Mouse (Mus musculus) adrenal gland, postnatal 14 days (tissue): ENCODE measurements around the gene Ip6k2. TPM values are rescaled to one million over a fixed set of nuclear protein-coding genes. Genes with fewer than 3 reads are reported as not detected.

Source experiments
- DNase-seq: peaks from one replicate; pipeline ENCODE4 v3.0.0; 2021; ENCODE audit warnings: mixed read lengths
- microRNA-seq, 2 experiments: library from miRNA; unstranded; fragments of <30 nt; microRNA quantifications; one replicate each; pipeline ENCODE4 v1.2.0; 2021
- total RNA-seq: library from RNA; stranded (reverse); gene quantifications from 2 replicates; pipeline ENCODE4 v1.2.3, GENCODE M21; 2021

Gene Ip6k2
- total RNA-seq, 1 experiment from 2014 or later = 71.0 TPM

GRCm38 (mm10) chr9:108824144-108824685, 40.6 kb downstream of the Ip6k2 start:
- no peak for DNase-seq

GRCm38 (mm10) chr9:108824755-108825413, 41.3 kb downstream of the Ip6k2 start:
- DNase-seq = peak; percentile 62

- peak; percentile 93 for DNase-seq
Measured at GRCm38 (mm10) chr9:108825820-108826699, 42.5 kb downstream of the Ip6k2 start, which contains the start of gene Celsr3. Celsr3 (plus strand) TSS chr9:108826320.

DNA sequence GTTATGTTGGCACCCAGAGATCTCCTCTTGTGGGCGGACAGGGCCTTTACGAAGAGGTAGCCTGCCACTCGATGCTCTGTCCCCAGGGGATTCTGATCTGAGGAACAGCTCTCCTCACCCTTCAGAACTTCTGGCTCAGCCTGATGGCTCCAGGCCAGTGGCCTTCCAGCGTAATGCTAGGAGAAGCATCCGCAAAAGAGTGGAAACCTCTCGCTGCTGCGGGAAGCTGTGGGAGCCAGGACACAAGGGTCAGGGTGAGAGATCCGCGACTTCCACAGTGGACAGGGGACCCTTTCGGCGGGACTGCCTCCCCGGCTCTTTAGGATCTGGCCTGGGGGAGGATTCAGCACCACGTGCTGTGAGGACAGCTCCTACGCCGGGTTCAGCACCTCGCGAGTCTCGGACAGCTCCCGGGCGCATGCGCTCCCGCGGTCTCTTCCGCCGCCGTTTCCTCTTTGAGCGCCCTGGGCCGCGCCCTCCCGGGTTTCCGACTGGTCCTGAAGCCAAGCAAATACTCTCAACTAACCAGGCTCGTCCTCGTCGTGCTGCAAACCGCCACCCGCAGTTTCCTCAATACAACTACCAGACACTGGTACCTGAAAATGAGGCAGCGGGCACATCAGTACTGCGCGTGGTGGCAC, 43.2 kb downstream of the Ip6k2 start:
- peak; percentile 88 for DNase-seq

- no peak for DNase-seq
Measured at GRCm38 (mm10) chr9:108827454-108827853, 43.9 kb downstream of the Ip6k2 start.

GRCm38 (mm10) chr9:108827906-108828305, 44.3 kb downstream of the Ip6k2 start:
- no peak for DNase-seq

DNA sequence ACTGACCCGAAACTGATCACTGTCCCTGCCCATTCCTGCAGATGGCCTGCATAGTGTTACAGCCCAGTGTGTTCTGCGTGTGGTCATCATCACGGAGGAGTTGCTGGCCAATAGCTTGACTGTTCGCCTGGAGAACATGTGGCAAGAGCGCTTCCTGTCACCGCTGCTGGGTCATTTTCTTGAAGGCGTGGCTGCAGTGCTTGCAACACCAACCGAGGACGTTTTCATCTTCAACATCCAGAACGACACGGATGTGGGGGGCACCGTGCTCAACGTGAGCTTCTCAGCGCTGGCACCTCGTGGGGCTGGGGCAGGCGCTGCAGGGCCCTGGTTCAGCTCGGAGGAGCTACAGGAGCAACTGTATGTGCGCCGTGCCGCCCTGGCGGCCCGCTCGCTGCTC, 48.0 kb downstream of the Ip6k2 start:
- peak; percentile 46 for DNase-seq

DNA sequence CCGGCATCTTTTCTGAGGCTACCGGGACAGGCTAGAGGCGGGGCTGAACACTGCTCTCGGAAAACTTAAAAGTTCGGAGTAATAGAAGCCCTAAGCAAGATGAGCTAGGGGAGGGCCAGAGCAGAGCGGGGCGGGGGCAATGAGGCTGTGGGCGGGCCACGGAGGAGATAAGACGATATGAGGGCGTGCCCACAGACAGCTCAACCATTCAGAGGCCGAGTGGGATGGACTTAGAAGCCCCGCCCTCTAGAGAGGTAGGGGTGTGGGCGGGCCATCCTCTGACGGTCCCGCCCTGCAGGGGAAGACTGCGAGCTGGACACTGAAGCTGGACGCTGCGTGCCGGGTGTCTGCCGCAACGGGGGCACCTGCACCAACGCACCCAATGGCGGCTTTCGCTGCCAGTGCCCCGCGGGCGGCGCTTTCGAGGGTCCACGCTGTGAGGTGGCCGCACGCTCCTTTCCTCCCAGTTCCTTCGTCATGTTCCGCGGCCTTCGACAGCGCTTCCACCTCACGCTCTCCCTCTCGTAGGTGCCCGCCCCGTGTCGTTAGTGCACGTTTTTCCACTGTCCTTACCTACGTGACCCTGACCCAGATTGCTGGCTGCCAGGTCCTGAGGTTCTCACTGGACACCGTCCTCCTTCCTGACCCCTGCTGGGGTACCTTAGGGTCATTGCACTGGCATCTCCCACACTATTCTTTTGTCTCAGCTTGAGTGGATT, 49.0 kb downstream of the Ip6k2 start:
- peak; percentile 95 for DNase-seq

DNA sequence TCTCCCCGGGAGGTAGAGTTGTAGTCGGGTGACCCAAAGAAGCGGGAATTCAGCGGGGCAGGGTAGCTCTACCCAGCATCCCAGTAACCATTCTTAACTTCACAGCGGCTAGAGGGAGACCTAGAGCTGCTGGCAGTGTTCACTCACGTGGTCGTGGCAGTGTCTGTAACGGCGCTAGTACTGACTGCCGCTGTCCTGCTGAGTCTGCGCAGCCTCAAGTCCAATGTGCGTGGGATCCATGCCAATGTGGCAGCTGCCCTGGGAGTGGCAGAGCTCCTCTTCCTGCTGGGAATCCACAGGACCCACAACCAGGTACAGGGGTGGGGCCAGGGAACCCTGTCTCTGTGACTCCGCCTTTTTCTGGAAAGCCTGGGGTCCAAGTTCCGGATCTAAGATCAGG, 59.4 kb downstream of the Ip6k2 start:
- peak; percentile 78 for DNase-seq

GRCm38 (mm10) chr9:108845390-108845789, 61.8 kb downstream of the Ip6k2 start:
- DNase-seq = peak; percentile 46

DNA sequence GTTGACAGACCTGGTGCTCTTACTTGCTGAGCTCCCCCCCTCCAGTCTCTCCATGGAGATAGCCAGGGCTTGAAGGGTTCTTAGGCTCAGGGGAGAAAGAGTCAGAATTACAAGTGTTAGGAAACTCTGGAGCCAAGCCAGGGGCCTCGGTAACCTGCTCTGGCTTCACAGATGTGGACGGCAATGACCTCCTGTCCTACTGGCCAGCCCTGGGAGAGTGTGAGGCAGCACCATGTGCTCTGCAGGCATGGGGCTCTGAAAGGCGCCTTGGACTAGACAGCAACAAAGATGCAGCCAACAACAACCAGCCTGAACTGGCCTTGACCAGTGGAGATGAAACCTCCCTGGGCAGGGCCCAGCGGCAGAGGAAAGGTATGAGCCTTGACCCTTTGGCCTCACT, 63.8 kb downstream of the Ip6k2 start:
- peak; percentile 71 for DNase-seq

- DNase-seq = no peak
Measured at GRCm38 (mm10) chr9:108848419-108848818, 64.8 kb downstream of the Ip6k2 start.

DNA sequence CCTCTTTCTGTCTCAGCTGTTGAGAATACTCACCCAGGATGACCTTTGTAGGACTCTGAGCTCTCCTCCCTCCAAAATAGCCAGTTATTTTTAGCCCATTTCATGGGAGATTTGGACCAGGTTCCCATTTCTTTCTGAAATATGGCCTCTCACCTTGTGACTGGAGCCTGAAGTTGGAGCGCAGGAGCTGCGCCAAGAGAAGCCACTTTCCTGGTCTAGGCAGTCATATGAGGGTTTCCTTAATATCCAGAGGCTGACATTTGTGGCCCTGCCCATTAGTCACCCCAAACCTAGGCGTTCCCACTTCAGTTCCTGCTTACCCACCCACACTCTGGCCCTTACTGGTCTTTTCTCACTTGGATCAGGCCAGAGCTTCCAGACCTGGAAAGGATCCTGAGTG, 69.4 kb downstream of the Ip6k2 start, which contains the start of gene Slc26a6:
TSS of gene Slc26a6 (plus strand) at position 308 of the 400 bp plus-strand sequence.
- no peak for DNase-seq

- DNase-seq = peak; percentile 95
Measured at GRCm38 (mm10) chr9:108853635-108854240, 70.1 kb downstream of the Ip6k2 start.

DNA sequence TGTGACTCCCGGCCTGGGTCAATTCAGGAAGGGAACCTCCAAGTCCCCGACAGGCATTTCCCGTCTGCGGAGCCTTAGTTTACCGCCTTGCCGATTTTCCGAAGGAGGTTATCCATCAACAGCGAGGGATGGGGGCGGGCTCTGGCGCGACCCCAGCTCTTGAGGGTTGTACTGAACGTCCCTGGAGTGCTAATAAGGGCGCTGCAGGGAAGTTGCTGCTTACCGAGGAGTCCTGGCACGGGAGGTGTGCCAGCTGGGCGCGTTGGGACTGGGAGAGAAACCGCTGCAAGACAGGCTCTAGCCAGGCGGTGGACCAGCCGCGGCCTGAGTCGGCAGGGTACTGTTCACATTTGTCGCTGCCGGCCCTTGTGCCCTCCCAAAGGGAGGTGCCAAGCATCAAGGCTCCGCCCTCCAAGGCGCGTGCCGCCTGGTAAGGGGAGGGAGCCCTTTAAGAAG, 70.7 kb downstream of the Ip6k2 start:
- DNase-seq = peak; percentile 93

GRCm38 (mm10) chr9:108855335-108855734, 71.7 kb downstream of the Ip6k2 start:
- DNase-seq = no peak

Small RNA genes lying within 50 kb of the gene (microRNA-seq; reads per million reads assigned to microRNA genes)
- 0 reads per million in 2 experiments for gene Gm23156

Other genes starting within 250 kb of the Ip6k2 start
- gene Impdh2, start 223.5 kb upstream of the Ip6k2 start, total RNA-seq = 99.2 and 110 TPM in 2 replicates
- 55.5 and 67.2 TPM in 2 replicates for gene Ndufaf3, start 216.4 kb upstream of the Ip6k2 start, total RNA-seq
- 48.8 and 51.5 TPM in 2 replicates for gene Dalrd3, start 213.9 kb upstream of the Ip6k2 start, total RNA-seq
- gene Wdr6, start 205.1 kb upstream of the Ip6k2 start, total RNA-seq = 91.0 and 102 TPM in 2 replicates
- gene P4htm, start 186.1 kb upstream of the Ip6k2 start, total RNA-seq = 4.7 and 7.7 TPM in 2 replicates
- 59.7 and 61.3 TPM in 2 replicates for gene Arih2, start 134.4 kb upstream of the Ip6k2 start, total RNA-seq
- 334 and 350 TPM in 2 replicates for gene Slc25a20, start 121.7 kb upstream of the Ip6k2 start, total RNA-seq
- gene Prkar2a, start 94.5 kb upstream of the Ip6k2 start, total RNA-seq = 36.3 and 37.4 TPM in 2 replicates
- 9.2 and 11.4 TPM in 2 replicates for gene Nckipsd, start 24.6 kb downstream of the Ip6k2 start, total RNA-seq
- gene Celsr3, start 42.5 kb downstream of the Ip6k2 start, total RNA-seq = 3.9 and 4.9 TPM in 2 replicates
- 8.4 and 13.3 TPM in 2 replicates for gene Slc26a6, start 69.5 kb downstream of the Ip6k2 start, total RNA-seq
- gene Tmem89, start 130.8 kb downstream of the Ip6k2 start, total RNA-seq = not detected in 2 replicates
- 1,224 and 1,334 TPM in 2 replicates for gene Uqcrc1, start 152.8 kb downstream of the Ip6k2 start, total RNA-seq
- gene Col7a1, start 169.8 kb downstream of the Ip6k2 start, total RNA-seq = 6.0 and 8.5 TPM in 2 replicates
- 0.53 and 0.89 TPM in 2 replicates for gene Ucn2, start 202.2 kb downstream of the Ip6k2 start, total RNA-seq
- gene Pfkfb4, start 208.0 kb downstream of the Ip6k2 start, total RNA-seq = 5.0 and 5.7 TPM in 2 replicates